Mouse (Mus musculus) neutrophil, adult 5-6 weeks (primary cell): ENCODE results near the gene Foxe3. TPM values are rescaled to one million over a fixed set of nuclear protein-coding genes. Genes with fewer than 3 reads are reported as not detected.

ENCODE experiments used
- ATAC-seq: fragments of 151-379, 151-347 bp; 2 replicates; pipeline ENCODE4 v1.8.0; 2017; ENCODE audit warnings: mild to moderate bottlenecking, moderate TSS enrichment; ENCODE audit not compliant: insufficient number of reproducible peaks, poor library complexity, low FRiP score, severe bottlenecking; ENCODE audit errors: extremely low read depth
- total RNA-seq: library from RNA; stranded (forward); fragments of 200-1000 nt; gene quantifications from 2 replicates; pipeline ENCODE4 v1.2.3, GENCODE M21; 2017

The Foxe3 gene
- total RNA-seq, 1 experiment from 2014 or later = not detected

- no peak for ATAC-seq
These were observed 24.8 kb downstream of the Foxe3 start for GRCm38 (mm10) chr4:114900866-114901642.

- ATAC-seq = no peak
These were observed 25.9 kb downstream of the Foxe3 start for GRCm38 (mm10) chr4:114899885-114900284.

- no peak for ATAC-seq
These were observed 28.0 kb downstream of the Foxe3 start for GRCm38 (mm10) chr4:114897853-114898252.

GRCm38 (mm10) chr4:114882232-114882631 lies 43.6 kb downstream of the Foxe3 start:
- no peak for ATAC-seq

GRCm38 (mm10) chr4:114876441-114876972 lies 49.3 kb downstream of the Foxe3 start:
- no peak for ATAC-seq

Other genes starting within 250 kb of the Foxe3 start
- gene Gm12830, start 104.3 kb downstream of the Foxe3 start, total RNA-seq = not detected in 2 replicates
- gene Foxd2, start 17.1 kb downstream of the Foxe3 start, total RNA-seq = 0.61 and 1.3 TPM in 2 replicates
- gene Cmpk1, start 61.2 kb upstream of the Foxe3 start, total RNA-seq = 62.5 and 78.5 TPM in 2 replicates
- gene Stil, start 74.1 kb upstream of the Foxe3 start, total RNA-seq = 0.74 TPM in 1 of 2 replicates, not detected in the other
- gene Tal1, start 130.4 kb upstream of the Foxe3 start, total RNA-seq = 1.5 and 1.6 TPM in 2 replicates
- gene Pdzk1ip1, start 162.7 kb upstream of the Foxe3 start, total RNA-seq = 1.8 and 2.9 TPM in 2 replicates
- gene Cyp4x1, start 208.3 kb upstream of the Foxe3 start, total RNA-seq = not detected in 2 replicates